8 mouse cellular contexts compared by ENCODE assay signal in genomic region chr15:86124359-86124758, GRCm38 (mm10).
DNase-seq lines count a peak whose midpoint lies in the region; ATAC-seq lines count a peak whose summit lies in the region.

No protein-coding gene starts in this region.

- no peaks in the 10 kb centered on the region for H3K9me3 ChIP-seq in neural tube, embryonic 11.5 days (ENCODE audit: control insufficient read depth, low read length)

- no peaks in the 10 kb centered on the region for H3K4me1 ChIP-seq in neural tube, embryonic 11.5 days (ENCODE audit: control insufficient read depth, insufficient read depth, low read length)

- DNase-seq in 3T3-L1 (ENCODE audit: low read depth, low spot score) = peak; percentile 79
- peak; percentile 83 for DNase-seq in MN1 (ENCODE audit: low spot score)
- DNase-seq in cerebellum, adult 9-11 months = peak; percentile 81
- DNase-seq in frontal cortex, postnatal 25 days (ENCODE audit: low spot score in 2 of 2) = peak; percentile 75
- peak; percentile 55 to 80 for DNase-seq in kidney, adult 8-10 months
- DNase-seq in liver = peak; percentile 82
- DNase-seq in neural tube, embryonic 11.5 days (ENCODE audit: low spot score) = peak; percentile 63
- DNase-seq in thymus, postnatal 0 days (ENCODE audit: low spot score) = peak; percentile 86

- H3K4me2 ChIP-seq in neural tube, embryonic 11.5 days (ENCODE audit: low read depth) = no peak overlapping the region

- peaks cover 5% of the 10 kb centered on the region for H3K36me3 ChIP-seq in neural tube, embryonic 11.5 days (ENCODE audit: control insufficient read depth, insufficient read depth, low read length)

- no peak overlapping the region for H3K4me3 ChIP-seq in neural tube, embryonic 11.5 days (ENCODE audit: low read depth, low read length)

- no peak for ATAC-seq in neural tube, embryonic 11.5 days (ENCODE audit: insufficient read depth, low FRiP score, low TSS enrichment)

- WGBS in neural tube, embryonic 11.5 days = 63% methylated on average over 1 of the region's 1 CpGs

- H3K27me3 ChIP-seq in neural tube, embryonic 11.5 days (ENCODE audit: control insufficient read depth, insufficient read depth, low read length) = no peaks in the 10 kb centered on the region

- H3K27ac ChIP-seq in neural tube, embryonic 11.5 days (ENCODE audit: low read depth, low read length) = no peak overlapping the region

- H3K9ac ChIP-seq in neural tube, embryonic 11.5 days (ENCODE audit: low read length) = no peak overlapping the region
